Mouse (Mus musculus): ENCODE measurements around the gene Hdac8.

Hdac8 gene

GRCm38 (mm10) chrX:102504644-102505481 lies at the start of gene Hdac8:
Hdac8 (minus strand) TSS chrX:102505359.
- peak; percentile 28 for DNase-seq (ENCODE audit: low spot score)

GRCm38 (mm10) chrX:102509205-102509604 lies 4.0 kb upstream of the Hdac8 start:
- peak; percentile 34 for DNase-seq (ENCODE audit: low spot score)

- DNase-seq (ENCODE audit: low spot score): no peak
These were observed 980 bp downstream of the Hdac8 start for GRCm38 (mm10) chrX:102504179-102504578.

GRCm38 (mm10) chrX:102493992-102494730 lies 11.0 kb downstream of the Hdac8 start:
- DNase-seq (ENCODE audit: low spot score): no peak

GRCm38 (mm10) chrX:102485575-102485974 lies 19.6 kb downstream of the Hdac8 start:
- DNase-seq (ENCODE audit: low spot score): no peak

- no peak for DNase-seq (ENCODE audit: low spot score)
These were observed 25.5 kb downstream of the Hdac8 start for GRCm38 (mm10) chrX:102479665-102480064.

- peak; percentile 9 for DNase-seq (ENCODE audit: low spot score)
These were observed 26.2 kb downstream of the Hdac8 start for GRCm38 (mm10) chrX:102478965-102479364.

GRCm38 (mm10) chrX:102478481-102478880 lies 26.7 kb downstream of the Hdac8 start:
- DNase-seq (ENCODE audit: low spot score): peak; percentile 36

- peak; percentile 15 for DNase-seq (ENCODE audit: low spot score)
These were observed 28.4 kb downstream of the Hdac8 start for GRCm38 (mm10) chrX:102476784-102477183.

- DNase-seq (ENCODE audit: low spot score): no peak
These were observed 29.6 kb downstream of the Hdac8 start for GRCm38 (mm10) chrX:102475555-102475954.

- no peak for DNase-seq (ENCODE audit: low spot score)
These were observed 86.6 kb downstream of the Hdac8 start for GRCm38 (mm10) chrX:102418343-102419127.

- DNase-seq (ENCODE audit: low spot score): no peak
These were observed 88.2 kb downstream of the Hdac8 start for GRCm38 (mm10) chrX:102416972-102417371.

GRCm38 (mm10) chrX:102416386-102416785 lies 88.8 kb downstream of the Hdac8 start:
- DNase-seq (ENCODE audit: low spot score): no peak

- DNase-seq (ENCODE audit: low spot score): no peak
These were observed 120.4 kb downstream of the Hdac8 start for GRCm38 (mm10) chrX:102384765-102385164.

- no peak for DNase-seq (ENCODE audit: low spot score)
These were observed 122.0 kb downstream of the Hdac8 start for GRCm38 (mm10) chrX:102383151-102383550.

GRCm38 (mm10) chrX:102366510-102366909 lies 138.6 kb downstream of the Hdac8 start:
- no peak for DNase-seq (ENCODE audit: low spot score)

- no peak for DNase-seq (ENCODE audit: low spot score)
These were observed 142.9 kb downstream of the Hdac8 start for GRCm38 (mm10) chrX:102362244-102362643.

- no peak for DNase-seq (ENCODE audit: low spot score)
These were observed 151.7 kb downstream of the Hdac8 start for GRCm38 (mm10) chrX:102353412-102353811.

- DNase-seq (ENCODE audit: low spot score): no peak
These were observed 155.1 kb downstream of the Hdac8 start for GRCm38 (mm10) chrX:102349843-102350731.

GRCm38 (mm10) chrX:102348886-102349486 lies 156.2 kb downstream of the Hdac8 start:
- DNase-seq (ENCODE audit: low spot score): no peak

- DNase-seq (ENCODE audit: low spot score): no peak
These were observed 163.5 kb downstream of the Hdac8 start for GRCm38 (mm10) chrX:102341688-102342087.

Measured in yolk sac, embryonic 10.5 days (tissue).